Mouse (Mus musculus): ENCODE data around the gene Gm3676.
"Not testable (repeated sequence)": the region's sequence is repeated elsewhere in the genome, so short reads cannot be mapped to it uniquely, and the experiment has no call there.

DNA sequence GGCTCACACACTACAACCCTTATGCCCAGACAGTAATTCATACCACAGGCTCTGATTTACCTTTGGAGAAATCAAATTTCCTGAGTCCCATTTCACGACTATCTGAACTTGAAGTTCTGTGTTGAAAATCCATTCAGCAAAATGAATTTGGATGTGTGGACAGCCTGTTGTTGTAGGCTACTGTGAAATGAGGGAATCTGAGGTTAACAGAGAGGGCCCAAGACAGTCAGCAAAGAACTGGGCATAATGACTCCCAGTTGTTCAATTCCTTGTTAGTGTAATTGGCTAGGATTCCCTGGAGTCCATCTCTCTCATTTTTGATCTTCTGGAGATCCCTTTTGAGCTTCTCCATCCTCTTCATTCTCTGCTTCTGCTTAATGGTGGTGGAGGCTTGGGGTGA, 35.6 kb downstream of the Gm3676 start:
- not testable (repeated sequence) for TF ChIP-seq CTCF, EP300 (IDR thresholded peaks at IDR 0.05; ENCODE audit: low read depth)

All from heart, postnatal 0 days (tissue).